Mouse (Mus musculus) midbrain, embryonic 13.5 days (tissue): ENCODE data around the gene Trem2. TPM values are rescaled to one million over a fixed set of nuclear protein-coding genes. Genes with fewer than 3 reads are reported as not detected.
"Not testable (repeated sequence)": the region's sequence is repeated elsewhere in the genome, so short reads cannot be mapped to it uniquely, and the experiment has no call there.

Source experiments
- ATAC-seq: fragments of 200-750 bp; cut with Nextera tagmentation; 2 replicates; pipeline ENCODE4 v1.8.0; 2017; ENCODE audit warnings: mild to moderate bottlenecking, moderate TSS enrichment, moderate library complexity
- H3K27ac ChIP-seq: fragments of 300-500 bp; sonication (generic); 2 replicates; pipeline ENCODE4 v1.5.1; 2015; ENCODE audit warnings: inconsistent platforms, mild to moderate bottlenecking, moderate library complexity
- H3K27me3 ChIP-seq: fragments of 300-500 bp; sonication (generic); 2 replicates; pipeline ENCODE4 v1.6.1; 2015; ENCODE audit warnings: mild to moderate bottlenecking, inconsistent platforms
- H3K36me3 ChIP-seq: fragments of 300-500 bp; sonication (generic); 2 replicates; pipeline ENCODE4 v1.6.1; 2015; ENCODE audit warnings: mild to moderate bottlenecking, inconsistent platforms
- H3K4me1 ChIP-seq: fragments of 300-500 bp; sonication (generic); replicated peaks from 2 replicates; pipeline ENCODE4 v1.6.1; 2015; ENCODE audit warnings: inconsistent platforms
- H3K4me2 ChIP-seq: fragments of 300-500 bp; sonication (generic); replicated peaks from 2 replicates; pipeline ENCODE4 v1.6.1; 2015; ENCODE audit warnings: moderate library complexity, mild to moderate bottlenecking, inconsistent platforms
- H3K4me3 ChIP-seq: fragments of 300-500 bp; sonication (generic); replicated peaks from 2 replicates; pipeline ENCODE4 v1.5.1; 2015; ENCODE audit warnings: mild to moderate bottlenecking, inconsistent platforms
- H3K9ac ChIP-seq: fragments of 300-500 bp; sonication (generic); replicated peaks from 2 replicates; pipeline ENCODE4 v1.6.1; 2015; ENCODE audit warnings: mild to moderate bottlenecking, inconsistent platforms
- H3K9me3 ChIP-seq: fragments of 300-500 bp; sonication (generic); 2 replicates; pipeline ENCODE4 v1.6.1; 2016; ENCODE audit warnings: mild to moderate bottlenecking, inconsistent platforms
- WGBS: fragments of 180-500 bp; shearing (Covaris S2); methylation state at CpG from one replicate; pipeline ENCODE4 v1.1.7; 2015; 5-methylcytosine and 5-hydroxymethylcytosine counted together
- polyA plus RNA-seq: library from polyadenylated mRNA; unstranded; fragments of >200 nt; fragmentation: Nextera tagmentation; extraction: Ambion mirVana; gene quantifications from 2 replicates; pipeline ENCODE4 v1.2.1, GENCODE M21; 2015

The Trem2 gene
- polyA plus RNA-seq, 1 experiment from 2014 or later: 2.8 TPM

DNA sequence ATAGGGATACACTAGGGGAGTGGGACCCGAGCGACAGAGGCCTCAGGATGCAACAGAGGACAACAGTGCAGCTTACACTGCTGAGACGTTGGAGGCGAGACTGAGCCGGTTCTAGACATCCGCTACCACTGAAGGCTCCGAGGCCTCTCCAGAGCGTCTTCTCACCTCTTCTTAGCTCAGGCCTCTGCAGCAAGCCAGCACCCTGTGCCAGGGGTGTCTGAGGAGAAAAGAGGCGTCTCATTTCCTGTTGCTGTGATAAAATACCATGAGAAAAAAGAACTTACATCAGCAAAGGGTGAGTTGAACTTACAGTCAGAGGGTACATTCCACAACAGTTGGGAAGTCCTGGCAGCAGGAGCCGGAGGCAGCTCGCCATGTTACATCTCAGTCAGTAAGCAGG lies 20.6 kb upstream of the Trem2 start:
- WGBS: 94% methylated on average over 11 of the region's 11 CpGs
- no peak overlapping the region for H3K27ac ChIP-seq

DNA sequence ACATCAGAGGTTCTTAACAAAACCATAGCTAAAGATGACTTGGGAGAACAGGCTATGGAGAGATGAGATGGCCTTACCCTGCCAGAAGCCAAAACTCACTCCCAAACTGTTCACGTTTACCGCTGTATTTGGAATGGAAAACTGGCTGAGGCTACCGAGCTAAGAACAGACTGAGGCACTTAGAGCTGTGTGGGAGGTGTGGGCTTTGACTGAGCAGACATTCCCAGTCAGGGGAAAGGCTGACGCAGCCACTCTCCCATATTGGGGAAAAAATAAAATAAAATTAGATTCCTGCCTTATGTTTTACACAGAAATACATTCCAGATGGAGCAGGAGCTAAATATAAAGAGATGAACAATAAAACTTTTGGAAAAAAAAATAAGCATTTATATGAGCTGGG lies 19.5 kb upstream of the Trem2 start:
- H3K27ac ChIP-seq: no peak overlapping the region
- H3K4me2 ChIP-seq: no peak overlapping the region
- H3K9ac ChIP-seq: no peak overlapping the region
- H3K9me3 ChIP-seq: no peaks in the 10 kb centered on the region
- WGBS: 89% methylated on average over 4 of the region's 4 CpGs
- no peak for ATAC-seq
- no peak overlapping the region for H3K4me3 ChIP-seq
- no peaks in the 10 kb centered on the region for H3K4me1 ChIP-seq
- H3K27me3 ChIP-seq: no peaks in the 10 kb centered on the region
- H3K36me3 ChIP-seq: no peaks in the 10 kb centered on the region

More for the DNA sequence above, 20.6 kb upstream of the Trem2 start:
- ATAC-seq: no peak
- Histone ChIP-seq H3K36me3 (no peaks in the 10 kb centered on the region), H3K9ac (no peak overlapping the region), H3K4me2 (no peak overlapping the region), H3K4me1 (no peaks in the 10 kb centered on the region), H3K9me3 (no peaks in the 10 kb centered on the region), H3K4me3 (no peak overlapping the region), H3K27me3 (no peaks in the 10 kb centered on the region)

DNA sequence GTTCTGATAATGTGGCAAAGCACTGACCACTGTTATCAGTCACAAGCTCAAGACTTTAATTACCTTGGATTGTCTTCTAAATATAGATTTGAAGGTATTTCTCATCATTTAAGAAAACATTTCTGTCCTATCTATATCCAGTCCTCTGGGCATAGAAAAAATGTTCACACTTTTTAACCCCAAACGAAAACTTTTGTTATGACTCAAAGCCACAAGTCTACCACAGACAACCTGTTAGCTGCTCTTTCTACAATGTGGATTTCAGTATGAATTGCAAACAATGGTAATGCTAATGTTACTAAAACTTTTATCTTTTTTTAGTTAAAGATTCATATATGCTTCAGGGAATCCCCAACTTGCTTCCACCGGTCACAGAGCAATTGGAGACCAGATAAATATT lies 13.7 kb upstream of the Trem2 start:
- WGBS: 94% methylated on average over 2 of the region's 2 CpGs
- ATAC-seq: no peak
- H3K9me3 ChIP-seq: no peaks in the 10 kb centered on the region
- no peak overlapping the region for H3K4me3 ChIP-seq
- H3K27ac ChIP-seq: no peak overlapping the region
- H3K4me1 ChIP-seq: no peaks in the 10 kb centered on the region
- no peak overlapping the region for H3K4me2 ChIP-seq
- no peak overlapping the region for H3K9ac ChIP-seq
- no peaks in the 10 kb centered on the region for H3K36me3 ChIP-seq
- no peaks in the 10 kb centered on the region for H3K27me3 ChIP-seq

DNA sequence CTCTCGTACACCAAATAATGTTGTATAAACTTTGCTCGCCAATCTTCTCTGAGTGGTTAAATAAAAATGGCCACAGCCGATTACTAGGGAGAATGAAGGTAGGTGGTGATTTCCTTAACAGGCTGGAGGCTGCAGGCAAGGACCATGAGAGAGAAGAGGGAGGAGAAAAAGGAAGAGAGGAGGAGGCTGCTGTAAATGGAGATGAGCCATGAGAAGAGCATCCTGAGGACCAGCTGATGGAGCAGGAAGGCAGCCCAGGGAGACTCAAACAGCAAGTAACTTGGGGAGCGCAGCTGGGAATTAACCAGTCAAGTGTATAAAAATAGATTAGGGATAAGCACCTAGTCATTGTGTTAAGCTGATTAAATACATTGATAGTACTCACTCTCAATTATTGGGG lies 12.0 kb upstream of the Trem2 start:
- Histone ChIP-seq H3K9ac (no peak overlapping the region), H3K36me3 (no peaks in the 10 kb centered on the region), H3K4me2 (no peak overlapping the region), H3K4me1 (no peaks in the 10 kb centered on the region), H3K9me3 (no peaks in the 10 kb centered on the region), H3K27ac (no peak overlapping the region), H3K27me3 (no peaks in the 10 kb centered on the region), H3K4me3 (no peak overlapping the region)
- WGBS: 85% methylated on average over 4 of the region's 4 CpGs
- no peak for ATAC-seq

DNA sequence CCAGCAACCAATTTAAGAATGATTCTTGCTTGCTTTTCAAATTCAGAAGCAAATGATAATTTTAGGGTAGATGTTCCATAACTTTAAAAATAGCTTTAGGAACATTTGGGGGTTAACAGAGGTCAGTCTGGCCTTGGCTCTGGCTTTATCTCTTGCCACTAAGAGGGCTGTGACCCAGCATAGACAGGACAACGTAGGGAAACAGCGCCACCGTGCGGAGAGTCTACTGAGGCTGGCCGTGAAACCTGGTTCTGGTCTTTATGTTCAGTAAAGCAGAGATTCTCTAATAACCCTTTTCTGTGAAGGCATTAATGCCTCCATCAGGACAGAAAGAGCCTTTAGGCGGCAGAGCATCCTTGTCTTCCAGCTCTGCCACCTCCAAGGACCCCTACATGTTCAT lies 9.3 kb upstream of the Trem2 start:
- no peak overlapping the region for H3K27ac ChIP-seq
- no peak for ATAC-seq

DNA sequence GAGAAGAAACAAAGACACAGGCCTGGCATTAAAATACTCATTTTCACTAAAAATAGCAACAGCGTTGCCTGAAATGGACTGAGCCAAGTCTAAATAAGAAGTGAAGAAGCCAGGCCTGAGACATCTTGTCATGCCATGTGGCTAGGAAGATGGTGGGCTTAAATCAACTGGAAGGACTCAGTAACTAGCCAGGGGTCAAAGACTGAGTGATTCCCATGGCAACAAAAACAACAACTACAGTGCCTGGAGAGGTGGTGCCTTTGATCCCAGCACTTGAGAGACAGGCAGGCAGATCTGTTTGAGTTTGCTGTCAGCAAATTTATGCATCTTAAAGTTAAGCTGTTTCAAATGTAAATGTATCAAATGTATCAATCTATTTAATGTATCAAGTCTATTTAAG lies 5.9 kb upstream of the Trem2 start:
- H3K4me2 ChIP-seq: no peak overlapping the region
- H3K27me3 ChIP-seq: no peaks in the 10 kb centered on the region
- no peak overlapping the region for H3K27ac ChIP-seq
- no peak overlapping the region for H3K4me3 ChIP-seq
- H3K36me3 ChIP-seq: no peaks in the 10 kb centered on the region
- WGBS: 95% methylated on average over 1 of the region's 1 CpGs
- H3K9me3 ChIP-seq: no peaks in the 10 kb centered on the region
- no peak for ATAC-seq
- no peaks in the 10 kb centered on the region for H3K4me1 ChIP-seq
- H3K9ac ChIP-seq: no peak overlapping the region

More for the DNA sequence above, 9.3 kb upstream of the Trem2 start:
- Histone ChIP-seq H3K4me1 (no peaks in the 10 kb centered on the region), H3K36me3 (no peaks in the 10 kb centered on the region), H3K27me3 (no peaks in the 10 kb centered on the region), H3K9ac (no peak overlapping the region), H3K4me2 (no peak overlapping the region), H3K9me3 (no peaks in the 10 kb centered on the region), H3K4me3 (no peak overlapping the region)
- WGBS: 6% methylated on average over 6 of the region's 6 CpGs

DNA sequence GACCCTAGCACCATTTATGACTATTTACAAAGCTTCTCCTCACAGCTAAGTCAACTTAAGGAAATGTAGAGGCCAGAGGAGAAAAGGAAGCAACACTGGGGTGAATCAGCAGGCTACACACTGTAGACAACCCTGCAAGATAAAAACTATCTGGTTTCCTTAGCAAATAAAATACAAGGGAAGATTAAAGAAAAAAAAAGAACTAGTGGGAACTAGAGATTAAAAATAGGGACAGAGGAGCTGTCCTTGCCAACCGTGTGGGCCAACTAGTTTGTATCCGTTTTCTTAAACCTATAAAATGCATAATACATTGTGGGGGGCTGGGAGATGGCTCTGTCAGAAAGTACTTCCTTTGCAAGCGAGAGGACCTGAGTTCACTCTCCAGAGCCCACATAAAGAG lies 4.3 kb upstream of the Trem2 start:
- no peak overlapping the region for H3K27ac ChIP-seq
- H3K36me3 ChIP-seq: no peaks in the 10 kb centered on the region
- no peak overlapping the region for H3K4me2 ChIP-seq
- H3K9ac ChIP-seq: no peak overlapping the region
- no peaks in the 10 kb centered on the region for H3K9me3 ChIP-seq
- H3K4me3 ChIP-seq: no peak overlapping the region
- H3K4me1 ChIP-seq: no peaks in the 10 kb centered on the region
- WGBS: 79% methylated on average over 3 of the region's 3 CpGs
- ATAC-seq: no peak
- H3K27me3 ChIP-seq: no peaks in the 10 kb centered on the region

DNA sequence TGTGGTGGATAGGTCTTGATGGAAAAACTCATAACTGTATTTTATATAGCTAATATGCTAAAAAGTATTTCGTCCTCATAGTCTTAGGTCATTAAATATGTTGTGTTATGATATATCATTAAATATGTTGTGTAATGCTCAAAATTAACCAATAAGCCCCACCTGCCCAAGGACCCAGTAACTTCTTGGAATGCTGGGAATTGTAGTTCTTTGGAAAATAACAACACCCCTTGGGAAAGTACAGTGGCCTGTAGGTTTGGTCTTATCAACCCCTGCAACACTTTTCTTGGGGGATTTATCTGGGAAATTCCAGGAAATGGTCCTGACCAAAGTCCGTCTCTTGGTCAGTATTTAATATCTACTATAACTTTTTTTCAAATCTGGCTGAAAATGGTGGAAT lies 3.1 kb upstream of the Trem2 start:
- H3K9ac ChIP-seq: no peak overlapping the region
- WGBS: 89% methylated on average over 2 of the region's 2 CpGs
- no peaks in the 10 kb centered on the region for H3K36me3 ChIP-seq
- no peak overlapping the region for H3K4me3 ChIP-seq
- no peak overlapping the region for H3K4me2 ChIP-seq
- no peaks in the 10 kb centered on the region for H3K27me3 ChIP-seq
- ATAC-seq: no peak
- no peak overlapping the region for H3K27ac ChIP-seq
- no peaks in the 10 kb centered on the region for H3K4me1 ChIP-seq
- H3K9me3 ChIP-seq: no peaks in the 10 kb centered on the region

DNA sequence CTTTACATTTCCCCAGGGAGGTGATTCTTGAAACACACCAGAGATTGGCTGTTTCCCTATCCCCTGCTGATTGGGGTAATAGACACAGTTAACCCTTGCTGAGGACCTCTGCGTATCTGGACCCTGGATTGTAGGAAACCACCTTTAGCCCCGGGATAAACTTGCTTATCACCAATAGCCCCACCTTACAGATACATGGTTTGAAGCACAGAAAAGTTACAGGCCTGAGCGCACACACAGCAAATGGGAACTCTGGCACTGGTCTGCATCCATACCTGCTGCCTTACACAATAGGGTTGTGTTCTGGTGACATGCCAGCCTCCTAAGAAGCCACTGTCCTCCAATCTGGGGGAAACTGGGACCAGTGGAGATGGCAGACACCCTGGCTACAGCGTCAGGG lies 377 bp upstream of the Trem2 start:
- H3K9ac ChIP-seq: no peak overlapping the region
- H3K27me3 ChIP-seq: no peaks in the 10 kb centered on the region
- 82% methylated on average over 4 of the region's 4 CpGs for WGBS
- no peaks in the 10 kb centered on the region for H3K36me3 ChIP-seq
- no peaks in the 10 kb centered on the region for H3K9me3 ChIP-seq
- H3K27ac ChIP-seq: no peak overlapping the region
- no peaks in the 10 kb centered on the region for H3K4me1 ChIP-seq
- H3K4me2 ChIP-seq: no peak overlapping the region
- no peak overlapping the region for H3K4me3 ChIP-seq
- ATAC-seq: no peak

DNA sequence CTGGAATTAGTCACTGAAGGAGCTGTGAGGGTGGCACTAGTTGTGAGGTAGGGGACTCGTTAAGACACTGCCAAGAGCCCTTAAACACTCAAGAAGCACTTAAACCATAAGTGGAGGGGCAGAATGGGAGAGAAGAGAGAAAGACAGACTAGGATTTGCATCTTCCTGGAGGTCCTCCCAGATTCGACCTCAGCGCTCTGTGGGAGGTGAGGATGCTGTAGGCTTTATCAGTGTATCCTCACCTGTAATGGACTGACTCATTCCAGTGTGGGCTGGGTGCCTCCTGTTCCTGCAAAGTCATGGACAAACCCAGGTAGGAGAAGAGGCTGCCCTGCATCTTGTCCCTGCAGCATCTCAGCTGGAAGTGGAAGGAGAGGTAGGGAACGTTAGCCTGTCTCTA lies 633 bp downstream of the Trem2 start:
- Histone ChIP-seq H3K4me3 (no peak overlapping the region), H3K4me2 (no peak overlapping the region), H3K27me3 (no peaks in the 10 kb centered on the region), H3K36me3 (no peaks in the 10 kb centered on the region), H3K27ac (no peak overlapping the region), H3K9ac (no peak overlapping the region), H3K4me1 (no peaks in the 10 kb centered on the region), H3K9me3 (no peaks in the 10 kb centered on the region)
- ATAC-seq: no peak
- 63% methylated on average over 4 of the region's 4 CpGs for WGBS

DNA sequence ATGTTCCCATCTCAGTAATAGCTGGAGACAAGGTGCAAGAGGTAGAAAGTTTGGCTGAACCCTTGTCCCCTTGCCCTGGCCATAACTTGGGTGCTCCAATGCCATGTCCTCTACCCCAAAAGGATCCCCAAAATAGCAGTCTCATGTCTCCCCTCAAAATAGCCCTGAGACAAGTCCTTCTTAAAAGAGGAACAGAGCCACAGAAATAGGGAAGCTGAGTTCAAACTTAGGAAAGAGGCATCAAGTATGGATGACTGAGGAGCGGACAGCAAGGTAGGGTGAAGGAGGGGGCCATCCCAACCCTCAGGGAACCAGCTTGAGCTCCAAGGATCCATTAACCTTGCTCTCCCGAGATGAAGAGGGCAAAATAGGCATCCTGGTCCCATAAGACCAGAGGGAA lies 1.1 kb downstream of the Trem2 start:
- Histone ChIP-seq H3K9ac (no peak overlapping the region), H3K4me1 (no peaks in the 10 kb centered on the region), H3K9me3 (no peaks in the 10 kb centered on the region), H3K36me3 (no peaks in the 10 kb centered on the region), H3K4me2 (no peak overlapping the region), H3K4me3 (no peak overlapping the region), H3K27me3 (no peaks in the 10 kb centered on the region), H3K27ac (no peak overlapping the region)
- no peak for ATAC-seq
- WGBS: 87% methylated on average over 2 of the region's 2 CpGs

DNA sequence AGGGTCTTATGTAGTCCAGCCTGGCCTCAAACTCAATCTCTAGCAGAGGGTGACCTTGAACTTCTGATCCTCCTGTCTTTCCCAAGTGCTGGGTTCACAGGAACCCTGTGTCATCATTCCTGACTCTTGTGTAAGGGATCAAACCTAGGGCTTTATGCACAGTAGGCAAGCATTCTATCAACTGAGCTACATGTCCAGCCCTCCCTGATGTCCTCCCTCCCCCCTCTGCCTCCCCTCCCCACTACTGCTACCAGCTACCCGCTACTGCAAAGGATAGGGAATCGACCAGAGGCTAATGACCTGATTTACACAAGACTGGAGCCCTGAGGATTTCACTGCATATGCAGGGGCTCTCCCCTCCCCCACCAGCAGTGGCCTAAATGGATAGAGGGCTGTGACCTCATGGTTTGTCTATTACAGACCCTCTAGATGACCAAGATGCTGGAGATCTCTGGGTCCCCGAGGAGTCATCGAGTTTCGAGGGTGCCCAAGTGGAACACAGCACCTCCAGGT lies 4.5 kb downstream of the Trem2 start:
- WGBS: 77% methylated on average over 5 of the region's 5 CpGs
- no peak overlapping the region for H3K4me2 ChIP-seq
- H3K9me3 ChIP-seq: no peaks in the 10 kb centered on the region
- H3K27me3 ChIP-seq: no peaks in the 10 kb centered on the region
- H3K27ac ChIP-seq: no peak overlapping the region
- no peak for ATAC-seq
- H3K36me3 ChIP-seq: no peaks in the 10 kb centered on the region
- H3K4me3 ChIP-seq: no peak overlapping the region
- no peak overlapping the region for H3K9ac ChIP-seq
- H3K4me1 ChIP-seq: no peaks in the 10 kb centered on the region

DNA sequence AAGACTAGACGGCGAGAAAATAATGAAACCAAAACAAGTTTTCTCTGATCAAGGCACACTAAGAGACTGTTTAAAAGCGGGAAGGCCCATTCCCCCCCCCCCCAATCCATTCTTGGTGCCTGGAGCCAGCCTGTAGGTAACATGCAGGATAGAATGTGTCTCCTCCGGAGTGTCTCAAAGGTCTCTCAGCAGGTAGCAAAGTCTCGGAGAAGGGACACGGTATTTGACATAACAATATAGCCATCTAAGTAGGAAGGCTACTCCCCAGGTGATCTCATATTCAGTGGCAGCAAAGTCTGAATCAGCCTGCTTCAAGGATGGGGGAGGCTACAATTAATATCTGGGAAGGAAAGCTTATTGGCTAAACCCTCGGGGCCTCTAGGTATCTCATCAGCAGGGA lies 6.8 kb downstream of the Trem2 start:
- ATAC-seq, H3K36me3 ChIP-seq, H3K4me2 ChIP-seq, H3K9me3 ChIP-seq, H3K9ac ChIP-seq, H3K27ac ChIP-seq, H3K27me3 ChIP-seq, H3K4me1 ChIP-seq, H3K4me3 ChIP-seq: not testable (repeated sequence)
- 65% methylated on average over 7 of the region's 7 CpGs for WGBS
